Mouse (Mus musculus) ES-Bruce4 (cell line): ENCODE results near the gene Pus1.

ENCODE experiments used
- CTCF ChIP-seq: IDR thresholded peaks from one replicate; pipeline ENCODE4 v1.8.1; 2011; ENCODE audit warnings: low read depth, low read length
- EP300 ChIP-seq: IDR thresholded peaks from 2 replicates; pipeline ENCODE4 v1.6.1; 2011; ENCODE audit warnings: low read depth, low read length; ENCODE audit not compliant: insufficient read depth
- POLR2A ChIP-seq: IDR thresholded peaks from one replicate; pipeline ENCODE4 v1.8.1; 2011; ENCODE audit warnings: low read length; ENCODE audit not compliant: insufficient read depth

DNA sequence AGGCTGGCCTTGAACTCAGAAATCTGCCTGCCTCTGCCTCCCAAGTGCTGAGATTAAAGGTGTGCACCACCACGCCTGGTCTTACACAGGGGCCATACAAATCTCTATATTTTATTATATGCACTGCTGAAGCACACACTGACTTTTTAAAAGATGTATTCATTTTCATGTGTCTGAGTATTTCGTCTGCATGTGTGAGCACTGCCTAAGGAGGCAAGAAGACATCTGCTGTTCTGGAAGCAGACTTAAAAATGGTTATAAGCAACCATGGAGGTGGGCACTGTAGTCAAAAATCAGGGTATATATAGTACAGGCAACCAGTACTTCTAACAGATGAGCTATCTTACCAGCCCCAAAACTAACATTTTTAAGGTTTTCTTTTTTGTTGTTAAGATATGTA lies 49.2 kb downstream of the Pus1 start:
- no peak for TF ChIP-seq POLR2A
- TF ChIP-seq CTCF = no peak
- TF ChIP-seq EP300 = no peak
